Mouse (Mus musculus): Measurements from ENCODE around the gene Fndc3b. TPM values are rescaled to one million over a fixed set of nuclear protein-coding genes. Genes with fewer than 3 reads are reported as not detected.

Fndc3b gene
- total RNA-seq, 2 experiments from 2014 or later: 18.9 to 26.2 TPM

DNA sequence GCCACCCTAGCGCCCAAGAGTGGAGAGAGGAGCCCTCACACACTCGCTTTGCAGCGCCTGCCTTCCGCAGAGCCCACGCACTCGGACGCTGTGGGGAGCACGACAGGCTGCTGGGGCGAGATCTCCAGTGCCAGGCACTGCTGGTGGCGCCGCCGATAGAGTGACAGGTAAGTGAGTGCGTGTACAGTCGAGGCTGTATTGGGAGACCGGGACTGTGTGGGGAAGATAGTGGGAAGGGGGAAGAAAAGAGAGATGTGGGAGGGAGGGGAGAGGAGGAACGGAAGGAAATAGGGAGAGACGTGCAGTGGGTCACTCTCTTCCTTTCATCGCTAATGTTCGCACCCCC, 339.9 kb downstream of the Fndc3b start, which contains the start of gene Ghsr:
TSS of gene Ghsr (plus strand) at position 76 of the 346 bp plus-strand sequence.
- no peak for TF ChIP-seq CTCF (conservative IDR thresholded peaks at IDR 0.05)
- DNase-seq (ENCODE audit: low spot score in 2 of 2): no peak
- peak within 1 kb of the TSS; percentile 53 for H3K4me3 ChIP-seq

DNA sequence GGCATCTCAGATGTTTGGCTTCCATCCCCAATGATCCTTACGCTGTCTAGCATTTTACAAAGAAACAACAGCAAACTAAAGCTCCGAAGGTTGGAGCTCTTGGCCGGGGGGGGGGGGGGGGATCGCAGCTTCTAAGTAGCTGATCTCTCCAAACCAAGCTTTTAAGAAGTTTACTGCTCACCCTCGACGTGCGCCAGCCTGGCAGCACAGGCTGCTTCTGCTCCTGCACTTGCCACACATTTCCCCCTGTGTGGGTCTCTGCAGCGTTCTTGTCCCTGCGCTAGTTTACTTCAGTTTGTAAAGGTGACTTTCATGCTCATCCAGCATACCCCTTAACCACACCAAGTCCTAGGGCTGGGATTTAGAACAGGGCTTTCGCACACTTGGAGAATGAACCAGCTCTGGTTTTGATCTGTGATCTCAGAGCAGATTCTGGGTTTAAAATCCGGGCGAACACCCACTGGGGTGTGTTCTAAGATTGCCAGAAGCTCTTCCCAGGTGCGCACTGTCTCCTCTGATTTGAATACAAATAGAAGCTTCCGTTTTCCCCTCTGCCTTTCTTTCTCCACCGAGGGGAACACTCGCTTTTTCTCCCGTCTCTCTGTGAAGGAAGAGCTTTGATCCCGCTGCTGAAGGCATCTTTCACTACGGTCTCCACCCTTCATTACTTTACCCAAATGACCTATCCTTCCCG, 340.4 kb downstream of the Fndc3b start:
- DNase-seq (ENCODE audit: low spot score in 2 of 2): no peak
- no peak for TF ChIP-seq CTCF (conservative IDR thresholded peaks at IDR 0.05)
- H3K27ac ChIP-seq: peak overlapping the region; percentile 39; the same call in 1 of the 2 replicates
- H3K4me3 ChIP-seq: peak overlapping the region; percentile 53

More for the DNA sequence above, 339.9 kb downstream of the Fndc3b start, which contains the start of gene Ghsr:
- H3K27ac ChIP-seq: peak within 1 kb of the TSS; percentile 39; the same call in 1 of the 2 replicates

DNA sequence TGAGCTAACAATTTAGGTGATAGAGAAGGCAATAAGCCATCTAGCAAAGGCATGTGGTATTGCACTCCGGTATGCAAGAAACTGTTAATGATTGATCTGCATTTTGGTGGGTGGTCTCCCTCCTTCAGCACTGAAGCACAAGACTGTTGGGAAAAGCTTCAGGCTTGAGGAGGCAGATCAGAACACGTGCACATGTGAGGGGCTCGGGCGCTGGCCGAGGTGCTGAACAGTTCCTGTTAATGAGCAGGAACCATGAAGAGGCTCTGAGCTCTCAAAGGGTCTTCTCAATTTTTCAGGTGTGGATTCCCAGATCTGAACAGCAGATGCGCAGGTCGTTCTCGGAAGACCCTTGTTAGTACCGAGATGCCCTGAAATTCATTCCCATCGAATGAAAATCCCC, 341.0 kb downstream of the Fndc3b start:
- DNase-seq (ENCODE audit: low spot score in 2 of 2): no peak
- Histone ChIP-seq H3K27ac (no peak overlapping the region), H3K4me3 (no peak overlapping the region)
- peak; percentile 52 for TF ChIP-seq CTCF (conservative IDR thresholded peaks at IDR 0.05)

Small RNAs within 50 kb of the gene (microRNA-seq; reads per million reads assigned to microRNA genes)
- 0 reads per million in 2 experiments for gene Mir3092

Other genes starting within 250 kb of the Fndc3b start
- 1 to 10 TPM in 1 of 2 experiments, under 1 TPM in 1; 0.88 to 2.2 TPM for gene Tmem212, start 185.1 kb upstream of the Fndc3b start, total RNA-seq (2021)
- 1 to 10 TPM; 6.9 to 9.0 TPM for gene Pld1, start 227.4 kb upstream of the Fndc3b start, total RNA-seq (2021)